Mouse (Mus musculus): ENCODE results near the gene Hspbap1. TPM values are rescaled to one million over a fixed set of nuclear protein-coding genes. Genes with fewer than 3 reads are reported as not detected.

Hspbap1 gene
- total and polyA plus RNA-seq, 3 experiments = 13.6 to 15.9 (median 15.3) TPM

DNA sequence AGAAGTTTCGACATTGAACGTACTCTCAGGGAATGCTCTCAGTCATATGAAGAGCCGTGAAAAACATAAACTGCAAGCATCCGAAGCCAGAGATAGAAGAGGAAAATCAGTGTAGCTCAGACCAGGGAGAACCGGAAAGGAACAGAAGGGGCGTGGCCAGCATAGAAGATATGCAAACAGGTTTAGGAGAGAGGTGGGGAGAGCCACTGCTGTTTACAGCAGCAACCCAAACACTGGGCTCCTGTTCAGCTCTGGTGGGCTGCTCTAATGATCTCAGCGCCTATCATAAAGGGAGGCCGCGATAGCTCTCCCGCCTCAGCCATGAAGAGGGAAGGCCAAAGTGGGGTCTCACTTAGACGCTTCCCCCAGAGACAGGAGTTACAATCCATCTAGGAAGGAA is 97.6 kb downstream of the Hspbap1 start:
- peaks cover 13 to 28% of the 10 kb centered on the region in 2 experiments for H3K36me3 ChIP-seq (replicated peaks in 1 of 2; ENCODE audit: control insufficient read depth in 1 of 2, insufficient read depth in 1 of 2, low read length in 1 of 2)
- in situ Hi-C loops (cut with MboI; ENCODE audit: low pct_ligation_motif_present, low pct_unique_long_range_greater_than_20kb, low sequenced_read_pairs) = no loop called here
- H3K9me3 ChIP-seq (replicated peaks; ENCODE audit: low read length) = no peaks in the 10 kb centered on the region
- H3K27ac ChIP-seq (ENCODE audit: insufficient read depth, low read depth) = no peak overlapping the region
- no peak overlapping the region for H3K9ac ChIP-seq (ENCODE audit: insufficient read depth, low read depth)
- no peaks in the 10 kb centered on the region for H3K79me2 ChIP-seq (replicated peaks; ENCODE audit: control insufficient read depth, extremely low read depth, insufficient read depth, poor library complexity, severe bottlenecking)
- no peak for DNase-seq (ENCODE audit: extremely low read depth)
- TF ChIP-seq MAZ (IDR thresholded peaks at IDR 0.05; ENCODE audit: low read depth, low read length) (no peak), TCF12 (IDR thresholded peaks at IDR 0.05; ENCODE audit: low read depth, low read length) (no peak), ETS1 (conservative IDR thresholded peaks at IDR 0.05; ENCODE audit: low read depth, low read length) (no peak), ZMIZ1 (IDR thresholded peaks at IDR 0.05; ENCODE audit: low read depth, low read length) (no peak), GABPA (IDR thresholded peaks at IDR 0.05; ENCODE audit: insufficient replicate concordance, low read depth, low read length) (no peak), POLR2A (IDR thresholded peaks at IDR 0.05; ENCODE audit: low read depth, low read length) (no peak), ZKSCAN1 (IDR thresholded peaks at IDR 0.05; ENCODE audit: borderline replicate concordance, low read depth, low read length) (no peak), IRF4 (IDR thresholded peaks at IDR 0.05; ENCODE audit: low read depth, low read length) (no peak), HCFC1 (IDR thresholded peaks at IDR 0.05; ENCODE audit: low read depth, low read length) (no peak), UBTF (IDR thresholded peaks at IDR 0.05; ENCODE audit: low read depth, low read length) (no peak), RAD21 (IDR thresholded peaks at IDR 0.05; ENCODE audit: low read depth, low read length) (no peak), USF2 (conservative IDR thresholded peaks at IDR 0.05; ENCODE audit: low read depth, low read length) (no peak)
- H3K27me3 ChIP-seq (replicated peaks) = peaks cover 3% of the 10 kb centered on the region
- H3K4me3 ChIP-seq (replicated peaks in 1 of 3; ENCODE audit: low read depth in 2 of 3, low read length in 2 of 3, poor library complexity in 1 of 3) = no peak overlapping the region
- H3K4me2 ChIP-seq (ENCODE audit: insufficient read depth, low read depth, poor library complexity, severe bottlenecking) = no peak overlapping the region
- dilution Hi-C loops (cut with MboI; ENCODE audit: extremely low pct_ligation_motif_present, extremely low pct_unique_long_range_greater_than_20kb, low sequenced_read_pairs) = no loop called here
- peaks cover 5 to 39% of the 10 kb centered on the region in 2 experiments for H3K4me1 ChIP-seq (ENCODE audit: control insufficient read depth in 1 of 2, insufficient read depth in 2 of 2)

DNA sequence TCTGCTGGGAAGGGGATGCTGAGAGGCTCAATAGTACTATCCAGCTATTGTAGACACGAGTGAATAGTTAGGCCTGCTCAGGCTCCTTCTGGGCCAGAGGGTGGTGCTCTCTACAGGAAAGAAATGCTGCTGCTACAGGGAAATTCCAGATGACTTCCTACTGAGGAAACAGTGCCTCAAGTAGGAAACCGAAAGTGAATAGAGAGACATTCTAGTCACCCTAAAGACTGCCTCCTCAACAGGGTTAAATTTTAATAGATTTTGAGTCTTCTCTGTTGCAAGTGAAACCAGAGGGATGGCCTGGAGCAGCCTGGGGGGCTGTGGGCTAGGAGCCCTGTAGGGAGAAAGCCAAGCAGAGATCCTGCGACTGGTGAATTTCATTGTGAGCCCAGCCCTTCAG is 99.0 kb downstream of the Hspbap1 start:
- Histone ChIP-seq H3K9me3 (replicated peaks; ENCODE audit: low read length) (no peaks in the 10 kb centered on the region), H3K4me1 (ENCODE audit: control insufficient read depth in 1 of 2, insufficient read depth in 2 of 2) (peaks cover 5 to 39% of the 10 kb centered on the region in 2 experiments), H3K9ac (ENCODE audit: insufficient read depth, low read depth) (peak overlapping the region; percentile 66), H3K4me2 (ENCODE audit: insufficient read depth, low read depth, poor library complexity, severe bottlenecking) (peak overlapping the region; percentile 97), H3K79me2 (replicated peaks; ENCODE audit: control insufficient read depth, extremely low read depth, insufficient read depth, poor library complexity, severe bottlenecking) (no peaks in the 10 kb centered on the region), H3K27ac (ENCODE audit: insufficient read depth, low read depth) (peak overlapping the region; percentile 35; the same call in 1 of the 2 replicates), H3K4me3 (replicated peaks in 1 of 3; ENCODE audit: low read depth in 2 of 3, low read length in 2 of 3, poor library complexity in 1 of 3) (peak overlapping the region; percentile 30 to 49 (median 44)), H3K27me3 (replicated peaks) (peaks cover 3% of the 10 kb centered on the region), H3K36me3 (replicated peaks in 1 of 2; ENCODE audit: control insufficient read depth in 1 of 2, insufficient read depth in 1 of 2, low read length in 1 of 2) (peaks cover 10 to 17% of the 10 kb centered on the region in 2 experiments)
- no peak for TF ChIP-seq KAT2A (IDR thresholded peaks at IDR 0.05; ENCODE audit: insufficient replicate concordance, low read length)
- no peak; the same call in 1 of the 2 replicates for TF ChIP-seq ZC3H11A (IDR thresholded peaks at IDR 0.05; ENCODE audit: low read depth, low read length)
- TF ChIP-seq MYC (IDR thresholded peaks at IDR 0.05; ENCODE audit: low read depth, low read length) = 0 out of 2 replicates have a peak, but pooled peaks have one; percentile 33
- TF ChIP-seq SIN3A (IDR thresholded peaks at IDR 0.05; ENCODE audit: low read length) = 0 out of 2 replicates have a peak, but pooled peaks have one; percentile 17
- peak; percentile 89 for TF ChIP-seq IRF4 (IDR thresholded peaks at IDR 0.05; ENCODE audit: low read depth, low read length)
- TF ChIP-seq RCOR1 (conservative IDR thresholded peaks at IDR 0.05; ENCODE audit: low read depth, low read length) = no peak
- peak; percentile 39; the same call in 1 of the 2 replicates for TF ChIP-seq NRF1 (IDR thresholded peaks at IDR 0.05; ENCODE audit: low read depth, low read length)
- TF ChIP-seq EP300 (IDR thresholded peaks at IDR 0.05; ENCODE audit: low read length) = peak; percentile 71
- TF ChIP-seq MXI1 (IDR thresholded peaks at IDR 0.05; ENCODE audit: low read depth, low read length) = no peak
- peak; percentile 34 for TF ChIP-seq HCFC1 (IDR thresholded peaks at IDR 0.05; ENCODE audit: low read depth, low read length)
- peak; percentile 56 for TF ChIP-seq POLR2A (IDR thresholded peaks at IDR 0.05; ENCODE audit: low read depth, low read length)
- 0 out of 2 replicates have a peak, but pooled peaks have one; percentile 41 for TF ChIP-seq BHLHE40 (IDR thresholded peaks at IDR 0.05; ENCODE audit: low read depth, low read length)
- peak; percentile 70 for TF ChIP-seq ELF1 (IDR thresholded peaks at IDR 0.05; ENCODE audit: low read depth, low read length)
- TF ChIP-seq TCF12 (IDR thresholded peaks at IDR 0.05; ENCODE audit: low read depth, low read length) = peak; percentile 54; the same call in 1 of the 2 replicates
- 0 out of 2 replicates have a peak, but pooled peaks have one; percentile 19 for TF ChIP-seq MAFK (IDR thresholded peaks at IDR 0.05; ENCODE audit: insufficient replicate concordance, low read length)
- peak; percentile 73 for TF ChIP-seq ETS1 (conservative IDR thresholded peaks at IDR 0.05; ENCODE audit: low read depth, low read length)
- no peak for TF ChIP-seq POLR2AphosphoS2 (IDR thresholded peaks at IDR 0.05; ENCODE audit: low read depth, low read length)
- TF ChIP-seq JUND (conservative IDR thresholded peaks at IDR 0.05; ENCODE audit: low read depth, low read length) = no peak
- no peak for TF ChIP-seq CHD1 (IDR thresholded peaks at IDR 0.05; ENCODE audit: low read depth, low read length)
- TF ChIP-seq RAD21 (IDR thresholded peaks at IDR 0.05; ENCODE audit: low read depth, low read length) = peak; percentile 65
- TF ChIP-seq USF2 (conservative IDR thresholded peaks at IDR 0.05; ENCODE audit: low read depth, low read length) = no peak
- TF ChIP-seq MAX (IDR thresholded peaks at IDR 0.05; ENCODE audit: low read length) = no peak; the same call in 1 of the 2 replicates
- TF ChIP-seq CTCF (conservative IDR thresholded peaks at IDR 0.05 in 1 of 2, IDR thresholded peaks at IDR 0.05 in 1 of 2; ENCODE audit: low read depth in 2 of 2, low read length in 2 of 2) = peak in 1 of 2 experiments; percentile 79; a peak in 2 of 4 replicates
- TF ChIP-seq TBP (conservative IDR thresholded peaks at IDR 0.05; ENCODE audit: low read depth, low read length) = peak; percentile 57; the same call in 1 of the 2 replicates
- TF ChIP-seq SMC3 (IDR thresholded peaks at IDR 0.05; ENCODE audit: low read depth, low read length) = peak; percentile 55
- no peak for TF ChIP-seq E2F4 (IDR thresholded peaks at IDR 0.05; ENCODE audit: insufficient replicate concordance, low read depth, low read length)
- peak; percentile 74 for DNase-seq (ENCODE audit: extremely low read depth)
- dilution Hi-C loops (cut with MboI; ENCODE audit: extremely low pct_ligation_motif_present, extremely low pct_unique_long_range_greater_than_20kb, low sequenced_read_pairs) = no loop called here
- in situ Hi-C loops (cut with MboI; ENCODE audit: low pct_ligation_motif_present, low pct_unique_long_range_greater_than_20kb, low sequenced_read_pairs) = no loop called here

All from CH12.LX (cell line).